Mouse (Mus musculus) T-helper 17 cell (primary cell): ENCODE data around the gene Cenpp.

ENCODE experiments used
- in situ Hi-C, 2 experiments: fragments of 300-600 bp; cut with MboI, MseI; formaldehyde crosslinking; loops; 1 replicate in 1 of 2; 2 replicates in 1 of 2; pipeline ENCODE4 v1.15.1; 2025; ENCODE audit warnings: high pct_unique_total_duplicates in 2 of 2

The Cenpp gene

DNA sequence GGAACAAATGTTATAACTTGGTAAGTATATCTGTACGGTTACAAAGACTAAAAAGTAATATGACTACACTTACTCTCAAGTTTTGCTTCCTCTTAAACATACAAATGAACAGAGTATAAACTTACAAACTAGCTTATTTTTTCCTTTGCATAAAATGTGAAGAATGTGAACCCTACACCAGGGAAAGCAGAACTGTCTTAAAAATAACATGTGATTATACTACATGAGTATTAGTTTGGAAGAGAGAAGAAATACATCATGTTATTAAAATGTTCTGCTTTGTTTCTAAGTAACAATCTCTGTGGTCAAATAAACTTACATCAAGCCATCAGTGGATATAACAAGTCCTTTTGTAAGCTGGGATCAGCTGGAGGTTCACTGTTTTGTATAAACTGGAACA, 113.9 kb downstream of the Cenpp start:
- in situ Hi-C loops = loop anchor here in 1 of 2 experiments (5.0 kb wide), 1 partner anchor 89 kb away; no protein-coding TSS in a partner anchor

- in situ Hi-C loops = loop anchor here in 1 of 2 experiments (5.0 kb wide), 1 partner anchor 90 kb away; no protein-coding TSS in a partner anchor
Observed at GRCm38 (mm10) chr13:49536946-49537345, 115.6 kb downstream of the Cenpp start.

GRCm38 (mm10) chr13:49530636-49531035, 121.9 kb downstream of the Cenpp start:
- in situ Hi-C loops = no loop called here

- in situ Hi-C loops = no loop called here
Observed at GRCm38 (mm10) chr13:49526235-49526634, 126.3 kb downstream of the Cenpp start.

DNA sequence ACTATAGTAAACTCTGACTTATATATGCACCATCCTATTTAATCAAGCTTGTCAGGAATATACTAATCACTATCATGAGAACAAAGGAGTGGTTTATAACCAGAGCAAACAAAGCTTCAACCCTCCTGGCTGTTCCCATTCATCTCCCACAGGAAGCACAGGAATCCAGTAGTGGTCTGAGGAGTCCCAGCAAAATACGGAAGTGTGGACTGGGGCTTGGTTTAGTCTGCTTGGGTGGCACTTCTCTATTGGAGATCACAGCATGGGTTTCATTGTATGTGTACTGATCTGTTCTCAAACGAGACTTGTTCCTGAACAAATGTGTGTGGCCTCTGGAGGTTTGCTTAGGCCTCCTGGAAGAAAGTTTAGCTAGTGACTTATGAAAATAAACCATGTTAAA, 133.8 kb downstream of the Cenpp start:
- in situ Hi-C loops = no loop called here

DNA sequence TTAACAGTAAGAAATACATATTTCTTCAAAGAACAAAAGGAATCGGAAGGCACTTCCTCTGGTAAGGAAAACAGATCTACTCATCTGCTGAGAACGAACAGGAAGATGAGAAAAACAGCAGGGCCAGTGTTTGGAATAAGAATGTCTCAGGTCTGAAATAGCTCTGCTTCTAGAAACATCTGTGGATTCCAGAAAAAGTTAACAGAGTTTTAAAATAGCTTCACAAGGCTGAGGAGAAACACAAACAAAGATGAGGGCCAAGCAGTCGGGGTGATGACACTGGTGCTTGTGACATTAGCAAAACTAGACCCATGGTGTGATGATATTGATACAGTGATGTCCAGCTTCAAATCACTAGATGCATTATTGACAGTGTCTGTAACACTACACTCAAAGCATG, 145.4 kb downstream of the Cenpp start:
- in situ Hi-C loops = no loop called here

DNA sequence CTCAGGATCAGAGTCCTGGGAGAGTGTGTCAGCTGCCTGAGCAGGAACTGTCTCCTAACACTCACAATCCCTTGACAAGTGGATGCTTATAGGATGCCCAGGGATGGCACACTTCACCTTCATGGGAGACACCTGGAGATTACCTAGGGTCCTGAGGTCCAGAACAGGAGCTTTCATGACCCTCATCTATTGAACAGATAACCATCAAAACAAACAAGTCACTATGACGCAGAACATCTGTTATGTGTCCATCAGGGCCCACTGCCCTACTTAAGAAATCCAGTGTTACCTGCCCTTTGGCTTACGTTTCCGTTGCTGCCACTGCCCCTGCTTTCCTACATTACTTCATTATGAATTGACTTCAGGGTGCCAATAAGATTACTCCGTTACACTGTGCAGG, 146.8 kb downstream of the Cenpp start:
- in situ Hi-C loops = no loop called here

GRCm38 (mm10) chr13:49504510-49504909, 148.1 kb downstream of the Cenpp start, which contains the start of gene Ecm2:
Ecm2 (plus strand) TSS chr13:49504810.
- in situ Hi-C loops = no loop called here

GRCm38 (mm10) chr13:49492376-49493368, 159.9 kb downstream of the Cenpp start, which contains the start of gene Tes3-ps:
Tes3-ps (plus strand) TSS chr13:49493318.
- in situ Hi-C loops = no loop called here

DNA sequence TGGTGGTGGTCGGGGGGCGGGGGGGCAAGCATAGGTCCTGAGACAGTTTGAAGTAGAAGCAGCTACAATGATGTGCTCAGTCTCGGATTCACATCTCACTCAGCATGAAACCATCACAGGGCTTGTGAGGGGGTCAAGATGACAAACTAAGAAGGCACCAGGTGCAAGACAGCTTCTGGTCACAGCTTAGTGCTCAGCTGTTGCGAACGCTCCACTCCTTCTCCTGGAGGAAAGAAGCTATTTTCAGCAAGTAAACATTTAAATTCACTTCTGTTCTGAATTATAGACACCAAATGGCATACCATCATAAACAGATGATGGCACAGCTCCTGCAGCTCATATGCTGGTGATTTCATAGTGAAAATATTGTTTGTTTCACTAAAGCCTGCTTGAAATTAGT, 167.2 kb downstream of the Cenpp start:
- in situ Hi-C loops = loop anchor here in 1 of 2 experiments (10.0 kb wide), 1 partner anchor 1489 kb away; no protein-coding TSS in a partner anchor

DNA sequence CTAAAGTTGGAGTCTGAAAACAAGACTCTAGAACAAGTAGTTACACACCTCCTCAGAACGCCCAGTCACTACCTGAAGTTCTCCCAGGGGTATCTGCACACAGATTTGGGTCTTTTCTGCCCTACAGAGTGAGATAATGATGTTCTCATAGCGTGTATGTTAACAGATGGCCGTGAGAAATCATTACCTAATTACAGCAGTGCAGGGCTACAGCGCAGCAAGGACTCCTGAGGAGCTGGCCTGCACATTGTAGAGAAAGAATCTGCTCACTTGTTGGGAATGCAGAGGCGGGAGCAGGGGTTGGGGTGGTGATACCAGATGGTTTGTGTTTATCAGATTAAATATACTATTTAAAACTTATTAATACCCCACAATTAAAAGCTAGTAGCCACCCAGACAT, 172.0 kb downstream of the Cenpp start:
- in situ Hi-C loops = loop anchor here in 1 of 2 experiments (10.0 kb wide), 1 partner anchor 1494 kb away; no protein-coding TSS in a partner anchor

- in situ Hi-C loops = loop anchor here in 1 of 2 experiments (10.0 kb wide), 1 partner anchor 1495 kb away; no protein-coding TSS in a partner anchor
Observed at GRCm38 (mm10) chr13:49480057-49480456, 172.5 kb downstream of the Cenpp start.

DNA sequence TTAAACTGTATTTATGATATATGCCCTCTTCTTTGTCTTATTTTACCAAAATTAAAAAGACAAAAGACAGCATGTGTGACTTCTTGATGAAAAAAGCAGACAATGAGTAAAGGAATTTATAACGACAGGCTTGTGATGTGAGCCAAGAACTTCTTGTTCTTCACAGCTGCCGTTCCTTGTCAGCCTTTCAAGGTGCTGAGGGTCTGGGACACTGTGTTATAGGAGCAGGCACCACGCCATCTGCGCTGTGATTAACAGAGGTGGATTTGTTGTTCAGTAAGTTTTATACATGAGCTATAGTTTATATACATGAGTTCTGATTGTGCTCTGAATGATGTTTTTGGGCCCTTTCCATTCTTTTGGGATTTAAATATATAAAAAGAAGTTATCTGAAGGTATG, 173.2 kb downstream of the Cenpp start:
- in situ Hi-C loops = no loop called here

- in situ Hi-C loops = no loop called here
Observed at GRCm38 (mm10) chr13:49478851-49479374, 173.7 kb downstream of the Cenpp start.

- in situ Hi-C loops = no loop called here
Observed at GRCm38 (mm10) chr13:49477887-49478286, 174.7 kb downstream of the Cenpp start.

GRCm38 (mm10) chr13:49472676-49473005, 179.9 kb downstream of the Cenpp start:
- in situ Hi-C loops = no loop called here

- in situ Hi-C loops = no loop called here
Observed at GRCm38 (mm10) chr13:49471981-49472675, 180.5 kb downstream of the Cenpp start.

DNA sequence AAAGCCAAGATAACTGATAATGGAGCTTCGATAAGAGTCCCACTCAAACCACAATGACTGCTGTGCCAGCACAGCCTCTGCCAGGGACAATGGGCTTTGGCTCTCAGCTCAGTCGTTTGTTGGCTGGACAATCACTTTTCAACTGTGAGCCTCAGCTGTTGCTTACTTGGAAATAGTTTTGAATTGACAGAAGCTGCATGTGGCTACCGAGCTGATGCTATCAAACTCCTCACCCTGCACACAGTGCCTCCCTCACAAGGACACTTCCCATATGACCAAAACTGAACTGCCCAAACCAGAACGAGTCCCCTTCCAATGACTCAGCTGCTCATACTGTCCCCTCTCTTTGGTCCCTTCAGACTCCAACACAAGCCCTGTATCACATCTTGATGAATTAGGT, 181.8 kb downstream of the Cenpp start:
- in situ Hi-C loops = no loop called here

DNA sequence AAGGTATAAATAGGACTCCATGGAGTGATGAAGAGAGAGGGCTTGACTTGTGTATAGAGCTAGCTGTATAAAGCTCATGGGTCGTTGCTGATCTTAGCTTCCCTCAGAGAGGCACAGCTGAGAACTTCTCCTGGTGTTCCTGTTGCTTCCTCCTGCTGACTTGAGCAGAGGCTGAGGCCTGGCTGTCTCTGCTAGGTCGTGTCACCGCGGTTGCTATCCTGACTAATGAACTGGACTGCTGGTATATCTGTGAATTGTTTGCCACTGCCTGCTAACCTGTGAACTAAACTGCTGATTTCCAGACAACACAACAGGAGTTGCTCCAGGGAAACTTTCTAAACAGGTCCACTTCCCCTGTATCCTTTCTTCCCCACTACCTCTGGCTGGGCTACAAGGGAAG, 182.3 kb downstream of the Cenpp start:
- in situ Hi-C loops = no loop called here

- in situ Hi-C loops = no loop called here
Observed at GRCm38 (mm10) chr13:49469002-49469401, 183.6 kb downstream of the Cenpp start.

- in situ Hi-C loops = no loop called here
Observed at GRCm38 (mm10) chr13:49467585-49467984, 185.0 kb downstream of the Cenpp start.
